Mouse (Mus musculus): ENCODE data around the gene Racgap1. TPM values are rescaled to one million over a fixed set of nuclear protein-coding genes. Genes with fewer than 3 reads are reported as not detected.
A peak's percentile ranks its signal among the peaks of the same experiment; 100 is the strongest.

The Racgap1 gene
- polyA plus RNA-seq, 1 experiment from 2014 or later, result 139 TPM

DNA sequence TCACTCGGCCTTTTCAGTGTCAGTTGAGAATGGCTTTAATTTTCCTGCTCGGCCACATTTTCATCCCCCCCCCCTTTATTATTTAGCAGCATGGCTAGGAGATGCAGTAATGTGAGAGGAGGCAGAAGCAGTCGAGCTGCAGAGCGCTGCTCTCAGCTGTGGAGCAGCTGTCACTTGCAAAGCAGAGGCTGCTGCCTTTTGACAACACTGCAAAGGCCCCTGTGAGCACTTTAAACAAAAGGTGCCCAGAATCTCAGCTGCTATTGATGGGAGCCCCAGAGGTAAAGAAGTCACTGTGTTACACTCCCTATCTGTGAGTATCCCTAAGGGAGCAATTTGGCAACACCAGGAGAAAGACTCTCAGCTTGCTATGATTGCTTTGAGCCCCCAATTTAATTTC, 3.1 kb downstream of the Racgap1 start:
- Histone ChIP-seq H3K4me3 (replicated peaks) (no peak overlapping the region), H3K4me2 (peak overlapping the region; percentile 11; the same call in 1 of the 2 replicates), H3K9ac (replicated peaks) (no peak overlapping the region), H3K4me1 (replicated peaks) (peaks cover 52% of the 10 kb centered on the region), H3K9me3 (no peaks in the 10 kb centered on the region), H3K36me3 (no peaks in the 10 kb centered on the region), H3K27ac (no peak overlapping the region), H3K27me3 (peaks cover 10% of the 10 kb centered on the region)
- no peak for ATAC-seq (ENCODE audit: insufficient number of reproducible peaks, insufficient read depth, low FRiP score, low TSS enrichment, low read depth)
- WGBS, result 26% methylated on average over 4 of the region's 4 CpGs

DNA sequence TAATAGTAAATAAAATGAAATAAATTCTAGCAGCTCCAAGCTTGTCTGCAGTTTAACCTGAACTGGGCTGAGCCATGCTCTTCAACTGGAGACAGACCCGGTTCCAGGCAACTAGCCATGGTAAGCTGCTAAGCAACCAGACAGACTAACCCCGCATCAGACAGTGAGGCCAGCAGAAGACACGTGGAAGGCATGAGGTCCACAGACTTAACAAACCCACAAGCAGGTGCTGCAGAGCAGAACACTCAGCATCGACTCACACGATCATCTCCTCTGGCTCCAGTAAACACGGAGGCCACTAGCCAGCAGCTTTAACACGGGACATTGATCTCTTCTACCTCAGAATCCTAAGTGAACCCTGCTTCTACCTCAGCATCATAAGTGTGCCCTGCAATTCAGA, 6.7 kb downstream of the Racgap1 start:
- ATAC-seq (ENCODE audit: insufficient number of reproducible peaks, insufficient read depth, low FRiP score, low TSS enrichment, low read depth), result no peak
- 78% methylated on average over 7 of the region's 7 CpGs for WGBS
- Histone ChIP-seq H3K27ac (no peak overlapping the region), H3K9me3 (no peaks in the 10 kb centered on the region), H3K4me3 (replicated peaks) (no peak overlapping the region), H3K36me3 (peaks cover 27% of the 10 kb centered on the region), H3K27me3 (no peaks in the 10 kb centered on the region), H3K4me2 (no peak overlapping the region), H3K9ac (replicated peaks) (no peak overlapping the region), H3K4me1 (replicated peaks) (peaks cover 40% of the 10 kb centered on the region)

DNA sequence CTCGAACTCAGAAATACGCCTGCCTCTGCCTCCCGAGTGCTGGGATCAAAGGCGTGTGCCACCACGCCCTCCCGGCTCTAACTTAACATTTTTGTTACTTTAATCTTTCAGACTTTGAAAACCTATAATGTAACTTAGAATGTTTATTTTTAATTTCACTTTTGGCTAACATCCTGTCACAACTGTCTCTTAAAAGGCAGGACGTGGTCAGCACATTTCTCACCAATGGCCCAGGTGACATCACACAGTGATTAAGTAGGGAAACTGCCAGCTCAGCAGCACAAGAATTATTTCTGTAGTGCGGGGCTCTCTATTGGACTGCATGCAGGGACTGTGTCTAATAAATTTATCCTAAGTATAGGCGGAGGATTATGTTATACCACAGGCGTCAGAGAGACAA, 7.6 kb downstream of the Racgap1 start:
- no peak overlapping the region for H3K4me2 ChIP-seq
- WGBS, result 87% methylated on average over 10 of the region's 10 CpGs
- no peak overlapping the region for H3K9ac ChIP-seq (replicated peaks)
- H3K4me3 ChIP-seq (replicated peaks), result no peak overlapping the region
- no peaks in the 10 kb centered on the region for H3K27me3 ChIP-seq
- H3K27ac ChIP-seq, result no peak overlapping the region
- H3K36me3 ChIP-seq, result peaks cover 37% of the 10 kb centered on the region
- H3K4me1 ChIP-seq (replicated peaks), result peaks cover 30% of the 10 kb centered on the region
- H3K9me3 ChIP-seq, result no peaks in the 10 kb centered on the region
- ATAC-seq (ENCODE audit: insufficient number of reproducible peaks, insufficient read depth, low FRiP score, low TSS enrichment, low read depth), result no peak

DNA sequence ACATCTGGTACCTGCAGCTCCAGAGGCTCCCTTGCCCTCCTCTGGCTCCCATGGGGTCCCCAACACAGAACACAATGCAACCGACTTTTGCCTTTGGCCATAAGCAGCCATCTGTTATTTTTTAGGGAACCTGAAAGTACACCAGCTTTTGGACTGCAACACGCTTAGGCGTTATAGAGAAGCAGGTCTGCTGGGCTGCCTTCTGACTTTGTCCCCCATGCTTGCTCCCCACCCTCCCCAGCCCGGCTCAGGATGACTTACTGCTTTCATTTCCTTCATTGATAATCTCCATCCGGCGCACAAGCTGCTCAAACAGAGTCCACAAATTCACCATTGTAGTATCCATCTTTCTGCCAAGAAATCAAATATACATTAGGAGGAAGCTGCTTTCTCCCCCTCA, 8.8 kb downstream of the Racgap1 start:
- ATAC-seq (ENCODE audit: insufficient number of reproducible peaks, insufficient read depth, low FRiP score, low TSS enrichment, low read depth), result no peak
- Histone ChIP-seq H3K36me3 (peaks cover 49% of the 10 kb centered on the region), H3K27me3 (no peaks in the 10 kb centered on the region), H3K4me1 (replicated peaks) (peaks cover 19% of the 10 kb centered on the region), H3K4me2 (no peak overlapping the region), H3K4me3 (replicated peaks) (no peak overlapping the region), H3K9me3 (no peaks in the 10 kb centered on the region), H3K27ac (no peak overlapping the region), H3K9ac (replicated peaks) (no peak overlapping the region)
- WGBS, result 69% methylated on average over 6 of the region's 6 CpGs

DNA sequence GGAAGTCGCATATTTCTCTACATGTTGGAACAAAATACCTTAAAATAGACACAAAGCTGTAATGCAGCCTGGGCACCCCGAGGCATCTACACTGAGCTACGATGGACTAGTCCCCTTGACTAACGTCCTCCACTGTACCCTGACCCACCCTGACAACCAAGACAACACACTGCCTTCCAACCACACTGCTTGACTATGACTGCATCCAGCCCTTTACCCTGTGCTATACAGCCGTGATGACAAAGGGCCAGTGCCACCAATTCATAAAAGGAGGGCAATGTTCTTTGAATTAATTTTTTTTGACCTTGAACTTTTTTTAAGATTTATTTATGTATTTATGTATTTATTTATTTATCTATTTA, 13.4 kb downstream of the Racgap1 start:
- H3K36me3 ChIP-seq, result peaks cover 90% of the 10 kb centered on the region
- 93% methylated on average over 5 of the region's 5 CpGs for WGBS

DNA sequence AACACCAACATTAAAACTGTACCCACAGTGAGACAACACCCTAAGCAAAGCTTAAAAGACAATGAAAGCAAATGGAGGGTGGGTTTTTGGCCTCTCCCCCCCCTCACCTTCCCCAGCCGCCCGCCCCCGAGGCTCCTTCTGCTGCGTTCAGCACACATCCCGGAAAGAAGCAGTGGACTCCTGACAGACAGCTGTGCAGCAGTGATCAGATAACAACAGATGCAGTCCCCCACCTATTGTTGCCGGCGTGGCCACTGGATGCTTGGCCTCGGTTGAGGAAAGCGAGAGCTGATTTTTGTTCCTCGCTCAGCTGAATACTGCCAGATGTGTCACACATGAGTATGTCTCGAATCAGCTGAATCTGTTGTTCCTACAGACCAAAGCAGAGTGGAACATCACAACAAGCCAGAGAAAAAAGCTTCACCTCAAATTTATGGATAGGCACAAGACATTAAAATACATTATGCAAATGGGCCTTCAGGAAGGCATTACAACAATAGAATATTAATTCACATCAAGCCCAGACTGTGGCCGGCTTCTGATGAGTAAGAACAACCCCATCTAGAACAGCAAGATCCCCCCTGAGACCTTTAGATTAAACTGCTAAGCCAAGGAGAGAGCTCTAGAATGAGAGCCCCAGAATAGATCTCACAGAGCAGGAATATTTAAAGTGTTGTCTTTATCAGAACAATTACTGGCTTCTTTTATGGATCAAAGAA, 13.9 kb downstream of the Racgap1 start:
- ATAC-seq (ENCODE audit: insufficient number of reproducible peaks, insufficient read depth, low FRiP score, low TSS enrichment, low read depth), result no peak
- Histone ChIP-seq H3K9me3 (no peaks in the 10 kb centered on the region), H3K36me3 (peaks cover 94% of the 10 kb centered on the region), H3K9ac (replicated peaks) (no peak overlapping the region), H3K4me3 (replicated peaks) (no peak overlapping the region), H3K4me2 (no peak overlapping the region), H3K4me1 (replicated peaks) (no peaks in the 10 kb centered on the region), H3K27ac (no peak overlapping the region), H3K27me3 (no peaks in the 10 kb centered on the region)
- WGBS, result 75% methylated on average over 12 of the region's 12 CpGs

More for the DNA sequence above, 13.4 kb downstream of the Racgap1 start:
- no peak overlapping the region for H3K27ac ChIP-seq
- no peaks in the 10 kb centered on the region for H3K27me3 ChIP-seq
- no peaks in the 10 kb centered on the region for H3K9me3 ChIP-seq
- ATAC-seq (ENCODE audit: insufficient number of reproducible peaks, insufficient read depth, low FRiP score, low TSS enrichment, low read depth), result no peak
- H3K4me3 ChIP-seq (replicated peaks), result no peak overlapping the region
- H3K4me1 ChIP-seq (replicated peaks), result no peaks in the 10 kb centered on the region
- no peak overlapping the region for H3K4me2 ChIP-seq
- no peak overlapping the region for H3K9ac ChIP-seq (replicated peaks)

DNA sequence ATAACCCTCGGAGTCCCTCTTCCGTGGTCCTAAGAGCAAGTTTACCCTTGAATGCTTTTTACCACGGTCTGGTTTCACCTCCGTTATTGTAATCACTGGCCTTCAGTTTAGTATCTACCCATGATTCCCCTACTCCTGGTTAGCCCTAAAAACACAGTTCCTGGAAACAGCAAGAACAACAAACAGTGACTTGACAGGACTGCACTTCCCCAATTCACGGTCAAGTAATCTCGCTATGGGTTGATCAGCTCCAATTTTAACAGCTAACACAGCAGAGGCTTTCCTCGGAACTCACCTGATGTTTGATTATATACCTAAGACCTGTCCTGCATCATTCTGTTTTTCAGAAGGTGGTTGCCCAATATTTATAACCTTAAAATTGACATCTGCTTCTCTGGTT, 16.8 kb downstream of the Racgap1 start:
- H3K4me1 ChIP-seq (replicated peaks), result no peaks in the 10 kb centered on the region
- no peak overlapping the region for H3K27ac ChIP-seq
- peaks cover 97% of the 10 kb centered on the region for H3K36me3 ChIP-seq
- ATAC-seq (ENCODE audit: insufficient number of reproducible peaks, insufficient read depth, low FRiP score, low TSS enrichment, low read depth), result no peak
- H3K4me2 ChIP-seq, result no peak overlapping the region
- no peak overlapping the region for H3K4me3 ChIP-seq (replicated peaks)
- no peaks in the 10 kb centered on the region for H3K9me3 ChIP-seq
- H3K27me3 ChIP-seq, result no peaks in the 10 kb centered on the region
- 89% methylated on average over 7 of the region's 7 CpGs for WGBS
- H3K9ac ChIP-seq (replicated peaks), result no peak overlapping the region

DNA sequence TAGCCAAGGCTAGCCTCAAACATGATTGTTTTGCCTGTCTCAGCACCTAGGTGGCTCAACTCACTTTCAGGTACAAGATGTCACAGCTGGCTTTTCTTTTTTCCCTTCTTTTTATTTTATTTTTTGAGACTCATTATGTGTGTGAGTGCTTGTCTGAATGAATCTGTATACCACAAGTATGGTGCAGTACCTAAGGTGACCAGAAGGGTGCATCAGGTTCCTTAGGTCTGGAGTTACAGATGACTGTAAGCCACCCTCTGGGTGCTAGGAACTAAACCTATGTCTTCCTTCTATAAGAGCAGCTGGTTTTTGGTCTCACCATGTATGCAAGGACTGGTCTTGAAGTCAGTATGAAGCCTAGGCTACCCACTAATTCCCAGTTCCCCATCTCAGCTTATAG, 19.8 kb downstream of the Racgap1 start:
- Histone ChIP-seq H3K9ac (replicated peaks) (no peak overlapping the region), H3K27ac (no peak overlapping the region), H3K36me3 (peaks cover 95% of the 10 kb centered on the region), H3K4me3 (replicated peaks) (no peak overlapping the region), H3K9me3 (no peaks in the 10 kb centered on the region), H3K4me1 (replicated peaks) (no peaks in the 10 kb centered on the region), H3K4me2 (no peak overlapping the region), H3K27me3 (no peaks in the 10 kb centered on the region)
- ATAC-seq (ENCODE audit: insufficient number of reproducible peaks, insufficient read depth, low FRiP score, low TSS enrichment, low read depth), result no peak

DNA sequence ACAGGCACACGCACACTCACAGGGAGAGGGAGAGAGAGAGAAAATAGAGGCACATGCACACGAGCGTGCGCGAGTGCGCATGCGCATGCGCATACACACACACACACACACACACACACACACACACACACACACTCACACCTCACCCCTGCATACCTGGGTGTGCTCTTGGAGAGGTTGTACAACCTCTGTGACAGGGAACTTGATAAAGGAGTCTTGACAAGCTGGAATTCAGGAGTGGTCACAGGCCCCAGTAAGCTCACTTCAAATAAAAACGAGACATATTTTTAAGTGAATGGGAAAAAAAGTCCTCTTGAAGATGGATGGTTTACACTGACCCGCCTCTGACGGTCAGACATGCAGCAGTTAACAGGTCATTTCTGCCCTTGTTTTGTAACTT, 29.4 kb downstream of the Racgap1 start:
- H3K4me2 ChIP-seq, result no peak overlapping the region
- no peaks in the 10 kb centered on the region for H3K4me1 ChIP-seq (replicated peaks)
- no peak overlapping the region for H3K4me3 ChIP-seq (replicated peaks)
- H3K9ac ChIP-seq (replicated peaks), result no peak overlapping the region
- H3K27ac ChIP-seq, result no peak overlapping the region
- no peaks in the 10 kb centered on the region for H3K9me3 ChIP-seq
- 94% methylated on average over 8 of the region's 11 CpGs for WGBS
- no peaks in the 10 kb centered on the region for H3K27me3 ChIP-seq
- ATAC-seq (ENCODE audit: insufficient number of reproducible peaks, insufficient read depth, low FRiP score, low TSS enrichment, low read depth), result no peak
- peaks cover 73% of the 10 kb centered on the region for H3K36me3 ChIP-seq

DNA sequence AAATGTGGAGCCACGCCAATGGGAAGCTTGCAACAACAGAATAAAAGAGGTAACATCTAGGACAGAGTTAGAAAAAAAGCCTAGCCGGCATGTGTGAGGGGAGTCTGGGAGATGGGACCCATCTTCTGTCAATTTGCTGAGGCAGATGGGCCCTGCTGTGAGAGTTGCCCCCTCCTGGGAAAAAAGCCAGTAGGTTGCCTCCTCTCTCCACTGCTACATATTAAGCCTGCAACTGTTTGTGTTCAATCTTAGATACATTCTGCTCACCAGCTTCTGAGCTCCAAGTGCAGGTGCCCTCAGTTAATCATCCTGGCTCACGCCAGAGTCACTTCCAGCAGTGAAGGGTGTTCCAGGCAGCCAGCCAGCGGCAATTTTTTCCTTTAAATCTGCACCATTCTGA, 31.6 kb downstream of the Racgap1 start:
- H3K9ac ChIP-seq (replicated peaks), result no peak overlapping the region
- H3K4me1 ChIP-seq (replicated peaks), result peaks cover 8% of the 10 kb centered on the region
- H3K27ac ChIP-seq, result no peak overlapping the region
- 85% methylated on average over 4 of the region's 4 CpGs for WGBS
- no peaks in the 10 kb centered on the region for H3K9me3 ChIP-seq
- H3K36me3 ChIP-seq, result peaks cover 51% of the 10 kb centered on the region
- H3K27me3 ChIP-seq, result peaks cover 6% of the 10 kb centered on the region
- ATAC-seq (ENCODE audit: insufficient number of reproducible peaks, insufficient read depth, low FRiP score, low TSS enrichment, low read depth), result no peak
- no peak overlapping the region for H3K4me3 ChIP-seq (replicated peaks)
- H3K4me2 ChIP-seq, result no peak overlapping the region

DNA sequence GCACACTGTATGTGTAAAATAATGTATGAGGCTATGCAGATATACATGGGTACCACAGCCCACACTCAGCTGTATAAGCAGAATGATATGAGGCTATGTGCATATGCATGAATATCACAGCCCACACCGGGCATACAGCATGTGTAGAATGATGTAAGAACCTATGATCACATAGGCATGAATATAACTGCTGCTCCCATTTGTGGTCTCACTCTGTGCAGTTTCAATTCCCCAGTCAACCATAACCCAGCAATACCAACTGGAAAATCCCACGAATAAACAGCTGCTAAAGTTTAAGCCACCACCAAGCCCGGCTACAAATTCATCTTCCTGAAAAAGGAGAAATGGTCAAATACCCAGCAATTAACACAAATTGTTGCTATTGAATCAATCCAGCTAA, 32.9 kb downstream of the Racgap1 start:
- WGBS, result 87% methylated on average over 3 of the region's 3 CpGs
- Histone ChIP-seq H3K9me3 (no peaks in the 10 kb centered on the region), H3K36me3 (peaks cover 39% of the 10 kb centered on the region), H3K27me3 (peaks cover 19% of the 10 kb centered on the region), H3K27ac (no peak overlapping the region), H3K4me3 (replicated peaks) (no peak overlapping the region), H3K4me1 (replicated peaks) (peaks cover 15% of the 10 kb centered on the region), H3K4me2 (no peak overlapping the region), H3K9ac (replicated peaks) (no peak overlapping the region)
- ATAC-seq (ENCODE audit: insufficient number of reproducible peaks, insufficient read depth, low FRiP score, low TSS enrichment, low read depth), result no peak

DNA sequence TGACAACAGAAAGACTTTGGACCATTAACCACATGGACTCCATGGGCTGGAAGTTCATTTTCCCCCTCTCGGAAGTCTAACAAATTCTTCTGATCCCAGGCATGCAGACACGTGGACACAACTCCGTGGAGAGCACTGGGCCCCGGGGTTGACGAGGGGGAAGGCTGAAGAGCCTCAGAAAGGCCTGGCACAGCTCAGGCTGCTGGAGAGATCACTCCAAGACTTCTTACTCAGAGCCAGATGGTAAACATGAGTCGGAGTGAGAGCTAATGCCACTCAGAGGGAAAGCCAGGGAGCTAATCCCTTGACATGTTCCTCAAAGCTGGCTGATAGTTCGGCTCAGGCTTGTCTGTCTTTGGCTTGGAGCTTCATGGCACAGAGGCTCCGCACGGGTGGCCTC, 36.2 kb downstream of the Racgap1 start:
- no peak for ATAC-seq (ENCODE audit: insufficient number of reproducible peaks, insufficient read depth, low FRiP score, low TSS enrichment, low read depth)
- Histone ChIP-seq H3K27me3 (peaks cover 30% of the 10 kb centered on the region), H3K4me2 (no peak overlapping the region), H3K9ac (replicated peaks) (no peak overlapping the region), H3K4me1 (replicated peaks) (peaks cover 23% of the 10 kb centered on the region), H3K36me3 (peaks cover 8% of the 10 kb centered on the region; the same call in 1 of the 2 replicates), H3K9me3 (no peaks in the 10 kb centered on the region), H3K27ac (no peak overlapping the region), H3K4me3 (replicated peaks) (no peak overlapping the region)
- WGBS, result 34% methylated on average over 9 of the region's 9 CpGs

All from limb, embryonic 12.5 days (tissue).